8 mouse cellular contexts compared by ENCODE assay signal in genomic region chr10:30718703-30719340, GRCm38 (mm10).
DNase-seq lines count a peak whose midpoint lies in the region; ATAC-seq and TF ChIP-seq lines count a peak whose summit lies in the region.

No protein-coding gene starts in this region.

- no peak overlapping the region for H3K4me3 ChIP-seq in intestine, embryonic 16.5 days (ENCODE audit: low read length)
- H3K4me3 ChIP-seq in liver, embryonic 11.5 days (ENCODE audit: low read depth, low read length), result no peak overlapping the region
- no peak overlapping the region for H3K4me3 ChIP-seq in myocyte

- no peak overlapping the region for H3ac ChIP-seq in myocyte (ENCODE audit: control insufficient read depth, insufficient read length)

- no peak for TF ChIP-seq POLR2A in myocyte (IDR thresholded peaks at IDR 0.05; ENCODE audit: insufficient read length, low read depth)

- peak; percentile 79; the same call in 1 of the 2 replicates for ATAC-seq in intestine, embryonic 16.5 days
- peak; percentile 86 for ATAC-seq in liver, embryonic 11.5 days (replicated peaks; ENCODE audit: low FRiP score)

- H3K27ac ChIP-seq in intestine, embryonic 16.5 days (ENCODE audit: low read length), result no peak overlapping the region
- no peak overlapping the region for H3K27ac ChIP-seq in liver, embryonic 11.5 days (ENCODE audit: low read depth, low read length)

- peak; percentile 58 for DNase-seq in B cell, adult 2 months
- peak; percentile 79 for DNase-seq in MN1 (ENCODE audit: low spot score)
- peak; percentile 59 to 75 for DNase-seq in cerebellum, postnatal 10 days
- peak; percentile 5 for DNase-seq in gastrocnemius, postnatal 10 days
- peak; percentile 34 for DNase-seq in liver, embryonic 11.5 days (ENCODE audit: low spot score)
- DNase-seq in thymus, postnatal 25 days, result peak; percentile 49

- no peaks in the 10 kb centered on the region for H3K4me1 ChIP-seq in intestine, embryonic 16.5 days (ENCODE audit: control insufficient read depth, insufficient read depth, low read length)
- no peaks in the 10 kb centered on the region for H3K4me1 ChIP-seq in liver, embryonic 11.5 days (replicated peaks; ENCODE audit: control insufficient read depth, insufficient read depth, low read length)

- H3K9ac ChIP-seq in intestine, embryonic 16.5 days (ENCODE audit: low read depth, low read length), result no peak overlapping the region
- no peak overlapping the region for H3K9ac ChIP-seq in liver, embryonic 11.5 days (ENCODE audit: low read depth, low read length)

- no peak overlapping the region for H3K4me2 ChIP-seq in intestine, embryonic 16.5 days (ENCODE audit: low read depth, low read length)
- no peak overlapping the region for H3K4me2 ChIP-seq in liver, embryonic 11.5 days
- peak overlapping the region; percentile 5 for H3K4me2 ChIP-seq in myocyte (ENCODE audit: low read depth)

- H3K36me3 ChIP-seq in intestine, embryonic 16.5 days (ENCODE audit: control insufficient read depth, insufficient read depth, low read length), result no peaks in the 10 kb centered on the region
- H3K36me3 ChIP-seq in liver, embryonic 11.5 days (ENCODE audit: control insufficient read depth, insufficient read depth, low read length), result 0 out of 2 replicates have a peak, but pooled peaks cover 4% of the 10 kb centered on the region
- H3K36me3 ChIP-seq in myocyte (ENCODE audit: control insufficient read depth, insufficient read depth), result no peaks in the 10 kb centered on the region

- H3K9me3 ChIP-seq in intestine, embryonic 16.5 days (ENCODE audit: control insufficient read depth, low read length), result no peaks in the 10 kb centered on the region
- H3K9me3 ChIP-seq in liver, embryonic 11.5 days (ENCODE audit: control insufficient read depth, low read length), result no peaks in the 10 kb centered on the region

- H3K79me2 ChIP-seq in myocyte (ENCODE audit: control insufficient read depth, insufficient read depth), result no peaks in the 10 kb centered on the region

- 22% methylated on average over 4 of the region's 4 CpGs for WGBS in intestine, embryonic 16.5 days
- 24% methylated on average over 4 of the region's 4 CpGs for WGBS in liver, embryonic 11.5 days

- no peaks in the 10 kb centered on the region for H3K27me3 ChIP-seq in intestine, embryonic 16.5 days (replicated peaks; ENCODE audit: control insufficient read depth, insufficient read depth, low read length)
- no peaks in the 10 kb centered on the region for H3K27me3 ChIP-seq in liver, embryonic 11.5 days (replicated peaks; ENCODE audit: control insufficient read depth, insufficient read depth, low read length)
- no peaks in the 10 kb centered on the region for H3K27me3 ChIP-seq in myocyte (ENCODE audit: control insufficient read depth, insufficient read depth, insufficient read length)

TF ChIP-seq in myocyte, 11 proteins besides CTCF, POLR2A, EP300 and RAD21:
- TF ChIP-seq TCF3 (IDR thresholded peaks at IDR 0.05; ENCODE audit: insufficient read length, low read depth), result no peak

Comparison
In these comparisons a context has a peak if more than half of its experiments do, and no peak if none do; other contexts are left out.
1. DNase-seq: peak in every context shown above with its lines; median percentile 79 in MN1; 67 in cerebellum, postnatal 10 days; 58 in B cell, adult 2 months; 49 in thymus, postnatal 25 days; 34 in liver, embryonic 11.5 days; 5 in gastrocnemius, postnatal 10 days.